Mouse (Mus musculus) ES-E14 (cell line): Measurements from ENCODE around the gene Nudt3. TPM values are rescaled to one million over a fixed set of nuclear protein-coding genes. Genes with fewer than 3 reads are reported as not detected.

Source experiments
- DNase-seq: peaks from one replicate; pipeline ENCODE4 v3.0.0-alpha.2; 2013; ENCODE audit warnings: low read depth, low spot score
- H3K27ac ChIP-seq: 2 replicates; pipeline ENCODE4 v1.5.1; 2012; ENCODE audit warnings: low read depth, mild to moderate bottlenecking, low read length, moderate library complexity, mixed read lengths; ENCODE audit not compliant: poor library complexity, insufficient read depth, severe bottlenecking
- H3K36me3 ChIP-seq: 2 replicates; pipeline ENCODE4 v1.6.1; 2012; ENCODE audit warnings: mild to moderate bottlenecking, low read length, moderate library complexity, mixed read lengths; ENCODE audit not compliant: control insufficient read depth, poor library complexity, insufficient read depth, severe bottlenecking
- H3K4me1 ChIP-seq, 2 experiments: fragments of 150-350 bp in 1 of 2; sonication (generic) in 1 of 2; 2 replicates each; pipeline ENCODE4 v1.6.1; 2012; ENCODE audit warnings: low read length in 2 of 2, mild to moderate bottlenecking in 1 of 2, mixed read lengths in 1 of 2; ENCODE audit not compliant: control insufficient read depth in 2 of 2, insufficient read depth in 2 of 2, poor library complexity in 1 of 2
- H3K4me3 ChIP-seq, 2 experiments: fragments of 150-350 bp in 1 of 2; sonication (generic) in 1 of 2; 2 replicates each; pipeline ENCODE4 v1.5.1; 2012; ENCODE audit warnings: low read length in 2 of 2, low read depth in 1 of 2, mild to moderate bottlenecking in 1 of 2, mixed read lengths in 1 of 2; ENCODE audit not compliant: insufficient read depth in 1 of 2, poor library complexity in 1 of 2, severe bottlenecking in 1 of 2
- H3K9ac ChIP-seq: 2 replicates; pipeline ENCODE4 v1.6.1; 2012; ENCODE audit warnings: low read depth, mild to moderate bottlenecking, low read length, mixed read lengths; ENCODE audit not compliant: poor library complexity, insufficient read depth, severe bottlenecking
- H3K9me3 ChIP-seq: fragments of 150-350 bp; sonication (generic); 2 replicates; pipeline ENCODE4 v1.6.1; 2012; ENCODE audit warnings: low read depth, mild to moderate bottlenecking, low read length; ENCODE audit not compliant: control insufficient read depth, insufficient read depth
- CHD2 ChIP-seq: IDR thresholded peaks from 2 replicates; pipeline ENCODE4 v1.6.1; 2014; ENCODE audit warnings: mild to moderate bottlenecking, low read depth, low read length, inconsistent platforms
- HCFC1 ChIP-seq: IDR thresholded peaks from 2 replicates; pipeline ENCODE4 v1.6.1; 2012; ENCODE audit warnings: low read length, inconsistent platforms, borderline replicate concordance; ENCODE audit not compliant: insufficient read depth
- MAFK ChIP-seq: IDR thresholded peaks from 2 replicates; pipeline ENCODE4 v1.6.1; 2014; ENCODE audit warnings: mild to moderate bottlenecking, low read depth, low read length, inconsistent platforms; ENCODE audit not compliant: insufficient read depth
- ZC3H11A ChIP-seq: IDR thresholded peaks from 2 replicates; pipeline ENCODE4 v1.6.1; 2012; ENCODE audit warnings: low read depth, mild to moderate bottlenecking, inconsistent platforms, low read length, borderline replicate concordance
- ZNF384 ChIP-seq: IDR thresholded peaks from 2 replicates; pipeline ENCODE4 v1.6.1; 2012; ENCODE audit warnings: low read depth, low read length, inconsistent platforms
- in situ Hi-C, 2 experiments: fragments of 600-800 bp; cut with MboI; formaldehyde crosslinking; loops; one replicate each; pipeline ENCODE4 v1.15.1; 2025; ENCODE audit warnings: low sequenced_read_pairs in 2 of 2, inconsistent platforms in 1 of 2; ENCODE audit not compliant: unreplicated experiment in 2 of 2
- total RNA-seq: library from RNA; depleted of rRNA; stranded (reverse); fragments of 300-350 nt; gene quantifications from 2 replicates; pipeline ENCODE4 v1.2.3, GENCODE M21; 2012

Nudt3 gene
- total RNA-seq, 1 experiment: 97.9 TPM

GRCm38 (mm10) chr17:27626681-27627080, 3.4 kb upstream of the Nudt3 start:
- DNase-seq: no peak
- in situ Hi-C loops: no loop called here
- TF ChIP-seq ZC3H11A: no peak
- TF ChIP-seq CHD2: no peak
- TF ChIP-seq MAFK: no peak
- TF ChIP-seq HCFC1: no peak
- TF ChIP-seq ZNF384: no peak
- no peaks in the 10 kb centered on the region for H3K9me3 ChIP-seq
- no peak overlapping the region for H3K4me3 ChIP-seq
- H3K9ac ChIP-seq: no peak overlapping the region
- H3K4me1 ChIP-seq: peaks cover 2 to 4% of the 10 kb centered on the region in 2 experiments; a peak in 3 of 4 replicates
- H3K36me3 ChIP-seq: peaks cover 20% of the 10 kb centered on the region
- H3K27ac ChIP-seq: no peak overlapping the region

GRCm38 (mm10) chr17:27625455-27626251, 2.4 kb upstream of the Nudt3 start:
- in situ Hi-C loops: no loop called here

GRCm38 (mm10) chr17:27622611-27623359, 510 bp downstream of the Nudt3 start:
- no peak for TF ChIP-seq HCFC1
- no peak for TF ChIP-seq ZNF384
- no peak for TF ChIP-seq ZC3H11A
- no peak for TF ChIP-seq MAFK
- no peak for TF ChIP-seq CHD2
- H3K4me1 ChIP-seq: peaks cover 6 to 13% of the 10 kb centered on the region in 2 experiments
- in situ Hi-C loops: no loop called here
- peak overlapping the region; percentile 64 to 87 for H3K4me3 ChIP-seq
- peak overlapping the region; percentile 94 for H3K9ac ChIP-seq
- no peak for DNase-seq
- peak overlapping the region; percentile 68 for H3K27ac ChIP-seq
- peaks cover under 1% of the 10 kb centered on the region; the same call in 1 of the 2 replicates for H3K36me3 ChIP-seq
- no peaks in the 10 kb centered on the region for H3K9me3 ChIP-seq

More at GRCm38 (mm10) chr17:27625455-27626251, 2.4 kb upstream of the Nudt3 start:
- TF ChIP-seq ZC3H11A (no peak), MAFK (no peak), ZNF384 (no peak), CHD2 (no peak), HCFC1 (no peak)
- no peak overlapping the region for H3K27ac ChIP-seq
- H3K4me1 ChIP-seq: peaks cover 6 to 7% of the 10 kb centered on the region in 2 experiments
- no peak overlapping the region for H3K9ac ChIP-seq
- no peak overlapping the region for H3K4me3 ChIP-seq
- DNase-seq: no peak
- H3K36me3 ChIP-seq: peaks cover 10% of the 10 kb centered on the region
- no peaks in the 10 kb centered on the region for H3K9me3 ChIP-seq

GRCm38 (mm10) chr17:27621705-27622531, 1.4 kb downstream of the Nudt3 start:
- Histone ChIP-seq H3K4me3 (peak overlapping the region; percentile 64 to 87), H3K36me3 (peaks cover 2% of the 10 kb centered on the region; the same call in 1 of the 2 replicates), H3K9ac (peak overlapping the region; percentile 94), H3K9me3 (no peaks in the 10 kb centered on the region), H3K27ac (peak overlapping the region; percentile 3; the same call in 1 of the 2 replicates), H3K4me1 (peaks cover 6 to 11% of the 10 kb centered on the region in 2 experiments)
- no peak for DNase-seq
- TF ChIP-seq ZC3H11A (no peak), HCFC1 (no peak), MAFK (no peak), CHD2 (no peak), ZNF384 (no peak)
- in situ Hi-C loops: no loop called here
